Mouse (Mus musculus) ES-Bruce4 (cell line): ENCODE results near the gene Tsen54. TPM values are rescaled to one million over a fixed set of nuclear protein-coding genes. Genes with fewer than 3 reads are reported as not detected.

ENCODE experiments used
- H3K27ac ChIP-seq: 2 replicates; pipeline ENCODE4 v1.5.1; 2012; ENCODE audit warnings: low read length, inconsistent platforms; ENCODE audit not compliant: insufficient read depth
- H3K27me3 ChIP-seq: 2 replicates; pipeline ENCODE4 v1.6.1; 2012; ENCODE audit warnings: mild to moderate bottlenecking, low read length, inconsistent platforms; ENCODE audit not compliant: control insufficient read depth, poor library complexity, insufficient read depth, severe bottlenecking
- H3K36me3 ChIP-seq: 2 replicates; pipeline ENCODE4 v1.6.1; 2012; ENCODE audit warnings: inconsistent platforms, mild to moderate bottlenecking, low read length, moderate library complexity; ENCODE audit not compliant: control insufficient read depth, poor library complexity, insufficient read depth, severe bottlenecking
- H3K4me1 ChIP-seq: one replicate; pipeline ENCODE4 v1.8.1; 2011; ENCODE audit warnings: low read length; ENCODE audit not compliant: control insufficient read depth, insufficient read depth
- H3K4me3 ChIP-seq: 2 replicates; pipeline ENCODE4 v1.5.1; 2011; ENCODE audit warnings: low read depth, mild to moderate bottlenecking, low read length
- H3K9ac ChIP-seq: 2 replicates; pipeline ENCODE4 v1.6.1; 2012; ENCODE audit warnings: low read depth, mild to moderate bottlenecking, inconsistent platforms; ENCODE audit not compliant: poor library complexity, severe bottlenecking
- H3K9me3 ChIP-seq: replicated peaks from 2 replicates; pipeline ENCODE4 v1.6.1; 2012; ENCODE audit warnings: mild to moderate bottlenecking, low read length, inconsistent platforms; ENCODE audit not compliant: control insufficient read depth, poor library complexity, insufficient read depth, severe bottlenecking
- CTCF ChIP-seq: IDR thresholded peaks from one replicate; pipeline ENCODE4 v1.8.1; 2011; ENCODE audit warnings: low read depth, low read length
- EP300 ChIP-seq: IDR thresholded peaks from 2 replicates; pipeline ENCODE4 v1.6.1; 2011; ENCODE audit warnings: low read depth, low read length; ENCODE audit not compliant: insufficient read depth
- POLR2A ChIP-seq: IDR thresholded peaks from one replicate; pipeline ENCODE4 v1.8.1; 2011; ENCODE audit warnings: low read length; ENCODE audit not compliant: insufficient read depth
- polyA plus RNA-seq: library from polyadenylated mRNA; stranded (reverse); fragments of >200 nt; gene quantifications from 2 replicates; pipeline ENCODE4 v1.2.4, GENCODE M21; 2011; ENCODE audit warnings: low read depth; ENCODE audit not compliant: missing spikeins, insufficient read depth, insufficient read length

The Tsen54 gene
- polyA plus RNA-seq, 1 experiment, result 26.9 TPM

DNA sequence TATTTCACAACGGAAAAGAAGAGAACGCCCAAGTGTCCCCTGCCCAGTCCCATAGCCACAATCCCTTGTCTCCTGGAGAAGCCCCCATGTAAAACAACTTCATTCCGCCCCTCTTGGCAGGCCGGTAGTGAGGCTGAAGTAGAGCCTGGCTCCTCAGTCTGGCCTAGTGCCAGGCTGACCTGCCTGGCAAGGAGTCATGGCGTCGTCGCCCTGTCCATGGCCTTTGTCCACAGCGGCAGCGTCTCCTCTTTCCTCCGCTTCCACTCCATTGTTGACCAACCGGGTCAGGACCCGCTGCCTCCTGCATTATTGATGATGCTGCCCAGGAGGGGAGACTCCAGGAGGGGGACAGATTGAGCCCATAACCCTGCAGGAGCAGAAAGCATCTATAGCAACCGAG, 43.4 kb downstream of the Tsen54 start:
- H3K36me3 ChIP-seq, result peaks cover 16% of the 10 kb centered on the region
- no peaks in the 10 kb centered on the region for H3K27me3 ChIP-seq
- no peak for TF ChIP-seq CTCF
- TF ChIP-seq EP300, result no peak
- TF ChIP-seq POLR2A, result no peak
- H3K4me3 ChIP-seq, result peak overlapping the region; percentile 53
- no peaks in the 10 kb centered on the region for H3K4me1 ChIP-seq
- no peak overlapping the region for H3K27ac ChIP-seq
- peak overlapping the region; percentile 41; the same call in 1 of the 2 replicates for H3K9ac ChIP-seq
- H3K9me3 ChIP-seq, result no peaks in the 10 kb centered on the region

DNA sequence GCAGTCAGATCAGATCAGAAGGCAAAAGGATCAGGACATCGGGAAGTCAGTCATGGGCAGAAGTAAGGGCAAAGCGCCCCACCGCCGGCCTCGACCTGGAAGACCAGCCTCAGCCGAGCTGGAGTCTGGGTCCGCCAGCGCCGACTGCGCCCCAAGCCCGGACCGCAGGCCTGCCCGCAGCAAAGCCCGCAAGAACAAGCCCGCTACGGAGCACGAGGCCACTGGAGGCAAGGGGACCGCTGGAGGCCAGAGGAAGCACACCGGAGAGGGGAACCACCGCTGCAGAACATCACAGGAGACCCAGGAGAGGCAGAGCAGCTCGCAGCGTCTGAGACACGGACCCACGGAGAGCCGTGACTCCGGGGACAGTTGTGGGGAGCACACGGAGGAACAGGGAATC, 43.8 kb downstream of the Tsen54 start, which contains the start of gene Myo15b:
TSS of gene Myo15b (plus strand) at position 53 of the 400 bp plus-strand sequence.
- peaks cover 13% of the 10 kb centered on the region; the same call in 1 of the 2 replicates for H3K36me3 ChIP-seq
- H3K4me3 ChIP-seq, result peak within 1 kb of the TSS; percentile 53
- no peak within 1 kb of the TSS for H3K27ac ChIP-seq
- no peaks in the 10 kb centered on the region for H3K4me1 ChIP-seq
- H3K9ac ChIP-seq, result peak within 1 kb of the TSS; percentile 41
- TF ChIP-seq EP300 (no peak), CTCF (no peak), POLR2A (no peak)
- H3K9me3 ChIP-seq, result no peaks in the 10 kb centered on the region
- H3K27me3 ChIP-seq, result no peaks in the 10 kb centered on the region

DNA sequence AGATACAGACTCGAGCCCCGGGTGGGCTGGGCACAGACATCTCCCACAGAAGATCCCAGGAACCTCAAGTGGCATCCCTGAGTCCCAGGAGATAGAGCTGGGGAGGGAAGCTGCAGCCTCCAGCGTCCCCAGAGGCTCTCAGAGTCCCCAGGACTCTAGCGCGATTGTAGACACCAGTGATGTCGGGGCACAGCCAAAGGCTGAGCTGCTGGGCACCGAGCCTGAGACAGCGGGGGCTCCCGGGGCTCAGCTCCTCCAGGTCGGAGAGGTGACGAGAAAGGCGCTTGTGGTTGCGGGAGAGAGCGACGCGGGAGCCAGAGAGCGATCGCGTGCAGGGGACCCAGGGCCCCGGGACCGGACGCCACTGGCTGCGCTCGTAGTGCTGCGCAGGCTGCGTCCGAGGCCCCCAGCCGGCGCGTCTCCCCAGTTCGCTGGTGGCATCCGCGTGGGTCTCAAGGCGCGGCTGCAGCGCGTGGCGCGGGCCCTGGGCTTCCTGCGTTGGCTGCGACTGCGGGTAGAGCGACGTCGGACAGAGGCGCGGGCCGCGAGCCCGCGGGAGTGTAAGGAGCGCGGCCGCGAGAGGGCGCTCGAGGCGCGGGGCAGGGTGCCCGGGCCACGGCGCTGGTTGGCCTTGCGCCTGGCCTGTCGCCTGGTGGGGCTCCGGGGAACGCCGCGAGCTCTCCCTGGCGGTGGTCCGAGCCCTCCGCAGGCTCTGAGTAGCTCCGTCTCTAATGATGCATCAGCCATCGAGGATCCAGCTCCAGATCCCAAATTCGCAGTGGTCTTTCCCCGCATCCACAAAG, 44.8 kb downstream of the Tsen54 start:
- no peak overlapping the region for H3K27ac ChIP-seq
- no peaks in the 10 kb centered on the region for H3K4me1 ChIP-seq
- TF ChIP-seq POLR2A (no peak), CTCF (peak; percentile 89), EP300 (peak; percentile 32; the same call in 1 of the 2 replicates)
- peak overlapping the region; percentile 53 for H3K4me3 ChIP-seq
- H3K9me3 ChIP-seq, result no peaks in the 10 kb centered on the region
- peaks cover 8% of the 10 kb centered on the region; the same call in 1 of the 2 replicates for H3K36me3 ChIP-seq
- no peaks in the 10 kb centered on the region for H3K27me3 ChIP-seq
- peak overlapping the region; percentile 41 for H3K9ac ChIP-seq

DNA sequence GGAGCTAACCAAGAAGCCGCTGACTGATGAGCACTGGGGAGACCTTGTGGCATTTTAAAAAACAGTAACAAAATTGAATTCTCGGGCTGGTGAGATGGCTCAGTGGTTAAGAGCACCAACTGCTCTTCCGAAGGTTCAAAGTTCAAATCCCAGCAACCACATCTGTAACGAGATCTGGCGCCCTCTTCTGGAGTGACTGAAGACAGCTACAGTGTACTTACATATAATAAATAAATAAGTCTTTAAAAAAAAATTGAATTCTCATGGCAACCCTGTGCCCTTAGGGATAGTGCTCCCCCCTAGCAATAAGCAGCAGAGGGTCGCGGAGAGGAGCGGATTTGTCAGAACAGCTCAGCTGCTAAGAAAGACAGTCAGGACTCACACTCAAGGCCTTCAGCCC, 49.4 kb downstream of the Tsen54 start:
- no peak for TF ChIP-seq EP300
- Histone ChIP-seq H3K27ac (no peak overlapping the region), H3K36me3 (no peaks in the 10 kb centered on the region), H3K4me3 (no peak overlapping the region), H3K4me1 (peaks cover 3% of the 10 kb centered on the region), H3K27me3 (no peaks in the 10 kb centered on the region), H3K9ac (no peak overlapping the region), H3K9me3 (no peaks in the 10 kb centered on the region)

DNA sequence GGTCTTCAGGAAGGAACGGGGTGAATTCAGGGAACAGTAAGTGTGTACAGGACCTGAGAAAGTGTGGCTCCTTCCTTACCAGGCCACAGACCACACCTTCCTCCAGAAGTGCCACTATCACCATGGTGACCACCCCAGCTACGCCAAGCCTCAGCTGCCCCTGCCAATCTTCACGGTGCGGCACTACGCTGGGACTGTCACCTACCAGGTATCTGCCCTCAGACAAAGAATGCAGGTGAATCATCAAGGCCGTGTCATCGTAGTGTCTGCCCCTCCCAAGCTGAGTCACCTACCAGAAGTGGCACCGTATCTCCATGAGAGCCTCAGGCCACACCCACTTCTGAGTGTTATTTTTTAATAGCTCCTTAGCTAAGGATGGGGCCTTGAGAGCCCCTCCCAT, 54.9 kb downstream of the Tsen54 start:
- Histone ChIP-seq H3K4me1 (peaks cover 3% of the 10 kb centered on the region), H3K9me3 (no peaks in the 10 kb centered on the region), H3K27me3 (no peaks in the 10 kb centered on the region), H3K4me3 (no peak overlapping the region), H3K36me3 (no peaks in the 10 kb centered on the region), H3K27ac (no peak overlapping the region), H3K9ac (no peak overlapping the region)
- no peak for TF ChIP-seq POLR2A
- no peak for TF ChIP-seq EP300
- no peak for TF ChIP-seq CTCF

DNA sequence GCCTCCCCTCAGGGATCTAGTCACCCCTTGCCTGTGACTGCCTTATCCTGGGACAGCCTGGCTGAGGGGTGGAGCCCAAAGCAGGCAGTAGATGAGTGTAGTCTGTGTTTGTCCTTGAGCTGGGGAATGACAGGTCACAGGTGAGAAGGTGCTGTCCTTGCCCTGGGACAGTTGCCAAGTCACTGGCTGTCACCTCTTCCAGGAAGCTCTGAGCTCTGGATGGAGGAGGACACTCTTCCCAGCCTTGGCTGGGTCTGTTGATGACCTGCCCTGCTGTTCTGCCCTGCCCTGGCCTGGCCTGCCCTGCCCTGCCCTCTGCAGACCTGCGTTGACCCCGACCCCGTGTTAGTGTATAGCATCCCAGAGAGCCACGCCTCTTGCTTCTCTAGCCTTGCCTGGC, 57.9 kb downstream of the Tsen54 start:
- no peaks in the 10 kb centered on the region for H3K4me1 ChIP-seq
- no peak overlapping the region for H3K4me3 ChIP-seq
- H3K27me3 ChIP-seq, result no peaks in the 10 kb centered on the region
- no peak overlapping the region for H3K9ac ChIP-seq
- no peaks in the 10 kb centered on the region for H3K36me3 ChIP-seq
- no peak for TF ChIP-seq POLR2A
- TF ChIP-seq EP300, result no peak
- TF ChIP-seq CTCF, result no peak
- no peak overlapping the region for H3K27ac ChIP-seq
- no peaks in the 10 kb centered on the region for H3K9me3 ChIP-seq

Other genes with a start within 250 kb of the Tsen54 start
- gene Mrps7, start 210.8 kb upstream of the Tsen54 start, polyA plus RNA-seq, result 29.3 and 35.5 TPM in 2 replicates
- 69.3 and 79.4 TPM in 2 replicates for gene Gga3, start 210.7 kb upstream of the Tsen54 start, polyA plus RNA-seq
- 50.4 and 55.0 TPM in 2 replicates for gene Mif4gd, start 201.8 kb upstream of the Tsen54 start, polyA plus RNA-seq
- 34.7 and 35.8 TPM in 2 replicates for gene Slc25a19, start 186.4 kb upstream of the Tsen54 start, polyA plus RNA-seq
- gene Grb2, start 106.1 kb upstream of the Tsen54 start, polyA plus RNA-seq, result 75.0 and 75.9 TPM in 2 replicates
- 29.2 and 32.6 TPM in 2 replicates for gene Tmem94, start 49.3 kb upstream of the Tsen54 start, polyA plus RNA-seq
- 10.5 and 12.1 TPM in 2 replicates for gene Caskin2, start 1.1 kb upstream of the Tsen54 start, polyA plus RNA-seq
- 92.1 and 99.1 TPM in 2 replicates for gene Llgl2, start 9.3 kb downstream of the Tsen54 start, polyA plus RNA-seq
- gene Myo15b, start 43.7 kb downstream of the Tsen54 start, polyA plus RNA-seq, result 1.6 and 4.2 TPM in 2 replicates
- not detected in 2 replicates for gene Smim5, start 85.2 kb downstream of the Tsen54 start, polyA plus RNA-seq
- gene Smim6, start 97.3 kb downstream of the Tsen54 start, polyA plus RNA-seq, result not detected in 2 replicates
- 51.1 and 55.9 TPM in 2 replicates for gene Sap30bp, start 118.6 kb downstream of the Tsen54 start, polyA plus RNA-seq
- 20.0 and 22.6 TPM in 2 replicates for gene Recql5, start 118.8 kb downstream of the Tsen54 start, polyA plus RNA-seq
- 9.3 and 11.8 TPM in 2 replicates for gene Itgb4, start 160.0 kb downstream of the Tsen54 start, polyA plus RNA-seq
- gene Galk1, start 198.0 kb downstream of the Tsen54 start, polyA plus RNA-seq, result 96.4 and 107 TPM in 2 replicates
- gene H3f3b, start 213.2 kb downstream of the Tsen54 start, polyA plus RNA-seq, result 437 and 457 TPM in 2 replicates
- gene Unk, start 215.6 kb downstream of the Tsen54 start, polyA plus RNA-seq, result 33.9 and 35.8 TPM in 2 replicates